Mouse (Mus musculus) neutrophil, adult 83 days (primary cell): ENCODE data around the gene Ppp3r1. TPM values are rescaled to one million over a fixed set of nuclear protein-coding genes. Genes with fewer than 3 reads are reported as not detected.

Experiments used
- total RNA-seq, 2 experiments: library from RNA; stranded (reverse); gene quantifications; one replicate each; pipeline ENCODE4 v1.2.4; 2023

Gene Ppp3r1
- total RNA-seq = 10 to 100 TPM; 65.1 to 68.5 TPM

DNA sequence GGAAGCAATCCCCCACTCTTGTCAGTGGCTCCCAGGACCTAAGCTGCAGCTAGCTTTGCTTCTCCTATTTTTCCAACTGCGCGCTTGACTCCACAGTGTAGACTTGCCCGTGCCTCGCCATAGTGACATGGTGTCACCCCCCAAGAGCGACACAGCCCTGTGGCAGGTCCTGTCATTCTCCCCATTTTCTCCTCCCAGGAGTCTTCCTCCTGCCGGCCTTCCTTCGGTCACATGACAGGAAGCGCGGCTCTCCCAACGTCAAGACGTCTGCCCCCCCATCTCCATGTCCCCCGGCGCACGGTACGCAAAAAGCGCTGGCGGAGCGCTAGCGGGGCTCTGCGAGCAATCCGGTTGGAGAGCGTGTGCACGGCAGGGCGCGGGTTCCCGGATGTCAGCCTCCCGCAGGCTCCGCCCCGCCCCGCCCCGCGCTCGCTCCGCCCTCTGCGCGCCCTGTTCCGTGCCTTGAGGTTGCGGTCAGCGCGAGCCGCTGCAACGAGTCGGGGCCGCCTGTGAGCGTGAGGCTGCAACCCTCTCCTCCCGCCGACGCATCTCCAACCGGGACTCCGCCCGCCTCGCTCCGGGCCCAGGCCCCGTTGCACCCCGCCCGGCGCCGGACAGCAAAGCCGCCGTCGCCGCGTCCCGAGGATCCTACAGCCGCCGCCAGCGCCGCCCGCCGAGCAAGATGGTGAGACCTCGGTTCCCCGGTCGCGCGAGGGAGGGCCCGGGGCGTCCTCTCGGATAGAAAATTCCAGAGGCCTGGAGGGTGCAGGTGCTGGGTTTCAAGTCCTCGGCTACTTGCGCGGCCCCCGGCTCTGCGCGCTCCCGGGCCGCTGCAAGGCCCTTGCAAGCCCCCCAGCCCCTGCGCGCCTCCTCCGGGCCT lies at the start of gene Ppp3r1:
Gene Ppp3r1 (plus strand): TSS at position 406 of the 880 bp plus-strand sequence.

DNA sequence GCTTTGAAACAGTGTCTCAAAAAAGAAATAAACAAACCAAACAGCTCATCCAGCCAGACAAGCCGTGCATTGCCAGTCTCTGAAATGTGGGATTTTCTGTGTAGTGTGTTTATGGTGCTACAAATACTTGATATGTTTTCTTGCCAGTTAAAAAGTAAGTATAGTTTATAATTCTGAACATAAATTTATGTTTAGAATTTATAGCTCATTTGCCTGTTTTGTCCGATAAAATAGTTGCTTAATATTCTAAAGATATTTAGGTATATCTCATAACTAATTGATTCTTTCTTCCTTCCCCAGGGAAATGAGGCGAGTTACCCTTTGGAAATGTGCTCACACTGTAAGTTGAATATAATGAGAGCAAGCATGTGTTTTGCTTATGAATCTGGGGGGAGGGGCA lies 22.7 kb downstream of the Ppp3r1 start, which contains the start of gene Wdr92:
Gene Wdr92 (plus strand): TSS at position 301 of the 400 bp plus-strand sequence.

DNA sequence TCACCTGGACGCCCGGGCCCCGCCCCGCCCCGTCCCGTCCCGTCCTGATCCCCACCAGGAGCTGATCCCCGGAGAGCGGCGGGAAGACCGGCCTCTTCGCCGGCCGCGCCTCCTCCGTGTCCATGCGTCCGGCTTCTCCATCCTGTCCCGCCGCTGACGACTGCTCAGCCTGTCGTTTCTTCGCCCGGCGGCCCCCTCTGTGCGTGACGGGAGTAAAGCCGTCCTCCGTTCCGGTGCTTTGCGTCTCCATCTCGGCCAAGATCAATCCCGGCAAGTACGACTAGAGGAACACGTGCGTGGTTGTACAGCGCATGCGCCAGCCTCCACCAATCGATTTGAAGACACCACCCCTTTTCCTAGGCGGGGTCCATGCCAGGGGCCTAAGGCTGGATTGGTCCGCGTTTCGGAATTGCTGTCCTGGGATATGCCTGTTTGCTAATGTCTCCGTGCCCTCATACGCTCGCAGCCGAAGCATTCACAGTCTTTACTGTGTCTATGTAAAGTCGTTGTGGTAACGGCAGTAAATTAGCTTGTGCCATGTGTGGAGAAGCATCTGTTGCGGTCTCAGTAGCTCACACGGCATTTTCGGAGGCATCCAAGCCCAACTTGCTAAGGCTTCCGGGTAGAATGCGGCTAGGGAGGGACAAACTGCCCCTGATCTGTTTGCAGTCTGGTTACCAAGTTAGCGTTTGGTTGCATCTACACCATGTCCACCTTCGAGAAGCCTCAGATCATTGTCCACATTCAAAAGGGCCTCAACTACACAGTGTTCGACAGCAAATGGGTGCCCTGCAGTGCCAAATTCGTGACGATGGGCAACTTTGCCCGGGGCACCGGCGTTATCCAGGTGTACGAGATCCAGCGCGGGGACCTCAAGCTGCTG lies 52.4 kb downstream of the Ppp3r1 start, which contains the start of gene Pno1:
Gene Pno1 (minus strand): TSS at position 311 of the 883 bp plus-strand sequence.

Other genes with a start within 250 kb of the Ppp3r1 start
- gene Fbxo48, start 207.9 kb upstream of the Ppp3r1 start, total RNA-seq = 1 to 10 TPM; 4.1 to 5.5 TPM
- under 1 TPM; 0.33 to 0.49 TPM for gene Cnrip1, start 107.7 kb upstream of the Ppp3r1 start, total RNA-seq
- gene Plek, start 106.9 kb upstream of the Ppp3r1 start, total RNA-seq = 100 to 1,000 TPM; 307 to 325 TPM
- 1 to 10 TPM; 5.5 to 6.3 TPM for gene Wdr92, start 22.8 kb downstream of the Ppp3r1 start, total RNA-seq
- gene Pno1, start 52.3 kb downstream of the Ppp3r1 start, total RNA-seq = 10 to 100 TPM in 1 of 2 experiments, 1 to 10 TPM in 1; 9.4 to 11.1 TPM
- gene C1d, start 98.3 kb downstream of the Ppp3r1 start, total RNA-seq = 10 to 100 TPM; 29.3 to 32.1 TPM